Mouse (Mus musculus): ENCODE measurements around the gene Cxcl10. TPM values are rescaled to one million over a fixed set of nuclear protein-coding genes. Genes with fewer than 3 reads are reported as not detected.

The Cxcl10 gene
- polyA plus RNA-seq (2015; fragmentation: Nextera tagmentation; extraction: Ambion mirVana), result 1.1 TPM in 2 replicates

GRCm38 (mm10) chr5:92348794-92349413 is at the start of gene Cxcl10:
Gene Cxcl10, minus strand, starts transcription at chr5:92348889.
- WGBS, result 14% methylated on average over 14 of the region's 14 CpGs
- no peaks in the 10 kb centered on the region for H3K9me3 ChIP-seq
- H3K4me3 ChIP-seq, result peak within 1 kb of the TSS; percentile 18
- no peaks in the 10 kb centered on the region for H3K27me3 ChIP-seq
- no peak within 1 kb of the TSS for H3K27ac ChIP-seq
- H3K4me1 ChIP-seq, result peaks cover 9% of the 10 kb centered on the region; the same call in 1 of the 2 replicates
- ATAC-seq (ENCODE audit: insufficient number of reproducible peaks, low FRiP score, low TSS enrichment, low read depth), result no peak
- no peaks in the 10 kb centered on the region for H3K36me3 ChIP-seq
- no peak within 1 kb of the TSS for H3K9ac ChIP-seq
- peak within 1 kb of the TSS; percentile 38 for H3K4me2 ChIP-seq

GRCm38 (mm10) chr5:92398153-92398552 is 49.5 kb upstream of the Cxcl10 start:
- H3K4me1 ChIP-seq, result no peaks in the 10 kb centered on the region
- H3K4me2 ChIP-seq, result no peak overlapping the region
- H3K4me3 ChIP-seq, result no peak overlapping the region
- H3K27me3 ChIP-seq, result peaks cover 7% of the 10 kb centered on the region; the same call in 1 of the 2 replicates
- 0 out of 2 replicates have a peak, but pooled peaks have one; percentile 50 for ATAC-seq (ENCODE audit: insufficient number of reproducible peaks, low FRiP score, low TSS enrichment, low read depth)
- H3K27ac ChIP-seq, result no peak overlapping the region
- no peaks in the 10 kb centered on the region for H3K36me3 ChIP-seq
- H3K9me3 ChIP-seq, result no peaks in the 10 kb centered on the region
- H3K9ac ChIP-seq, result no peak overlapping the region
- 23% methylated on average over 5 of the region's 5 CpGs for WGBS

GRCm38 (mm10) chr5:92396476-92396875 is 47.8 kb upstream of the Cxcl10 start:
- Histone ChIP-seq H3K36me3 (no peaks in the 10 kb centered on the region), H3K27ac (no peak overlapping the region), H3K4me1 (0 out of 2 replicates have a peak, but pooled peaks cover 4% of the 10 kb centered on the region), H3K9me3 (no peaks in the 10 kb centered on the region), H3K27me3 (peaks cover 16% of the 10 kb centered on the region), H3K4me3 (no peak overlapping the region), H3K9ac (no peak overlapping the region), H3K4me2 (no peak overlapping the region)
- WGBS, result 86% methylated on average over 6 of the region's 6 CpGs
- ATAC-seq (ENCODE audit: insufficient number of reproducible peaks, low FRiP score, low TSS enrichment, low read depth), result no peak

GRCm38 (mm10) chr5:92395764-92396163 is 47.1 kb upstream of the Cxcl10 start:
- H3K4me3 ChIP-seq, result no peak overlapping the region
- H3K27ac ChIP-seq, result no peak overlapping the region
- 87% methylated on average over 3 of the region's 3 CpGs for whole genome bisulfite sequencing
- no peaks in the 10 kb centered on the region for H3K9me3 ChIP-seq
- ATAC-seq (ENCODE audit: insufficient number of reproducible peaks, low FRiP score, low TSS enrichment, low read depth), result no peak
- 0 out of 2 replicates have a peak, but pooled peaks cover 4% of the 10 kb centered on the region for H3K4me1 ChIP-seq
- H3K4me2 ChIP-seq, result no peak overlapping the region
- H3K9ac ChIP-seq, result no peak overlapping the region
- H3K36me3 ChIP-seq, result no peaks in the 10 kb centered on the region
- peaks cover 20% of the 10 kb centered on the region for H3K27me3 ChIP-seq

- Histone ChIP-seq H3K27me3 (peaks cover 24% of the 10 kb centered on the region), H3K4me1 (0 out of 2 replicates have a peak, but pooled peaks cover 4% of the 10 kb centered on the region), H3K27ac (no peak overlapping the region), H3K4me3 (no peak overlapping the region), H3K4me2 (no peak overlapping the region), H3K9me3 (no peaks in the 10 kb centered on the region), H3K9ac (no peak overlapping the region), H3K36me3 (no peaks in the 10 kb centered on the region)
- 68% methylated on average over 10 of the region's 10 CpGs for WGBS
- no peak for ATAC-seq (ENCODE audit: insufficient number of reproducible peaks, low FRiP score, low TSS enrichment, low read depth)
Observed at GRCm38 (mm10) chr5:92393863-92394262, 45.2 kb upstream of the Cxcl10 start.

GRCm38 (mm10) chr5:92392542-92392941 is 43.9 kb upstream of the Cxcl10 start:
- Histone ChIP-seq H3K9ac (no peak overlapping the region), H3K4me2 (peak overlapping the region; percentile 34), H3K27ac (no peak overlapping the region), H3K4me3 (peak overlapping the region; percentile 18), H3K9me3 (no peaks in the 10 kb centered on the region), H3K27me3 (peaks cover 24% of the 10 kb centered on the region), H3K4me1 (0 out of 2 replicates have a peak, but pooled peaks cover 6% of the 10 kb centered on the region), H3K36me3 (no peaks in the 10 kb centered on the region)
- no peak for ATAC-seq (ENCODE audit: insufficient number of reproducible peaks, low FRiP score, low TSS enrichment, low read depth)
- WGBS, result 42% methylated on average over 18 of the region's 18 CpGs

- no peak for ATAC-seq (ENCODE audit: insufficient number of reproducible peaks, low FRiP score, low TSS enrichment, low read depth)
Observed at GRCm38 (mm10) chr5:92390615-92391014, 41.9 kb upstream of the Cxcl10 start.

GRCm38 (mm10) chr5:92389977-92390376 is 41.3 kb upstream of the Cxcl10 start:
- Histone ChIP-seq H3K9me3 (no peaks in the 10 kb centered on the region), H3K27me3 (peaks cover 24% of the 10 kb centered on the region), H3K4me1 (peaks cover 10% of the 10 kb centered on the region; the same call in 1 of the 2 replicates), H3K27ac (no peak overlapping the region), H3K9ac (no peak overlapping the region), H3K36me3 (no peaks in the 10 kb centered on the region), H3K4me3 (no peak overlapping the region), H3K4me2 (no peak overlapping the region)
- ATAC-seq (ENCODE audit: insufficient number of reproducible peaks, low FRiP score, low TSS enrichment, low read depth), result no peak
- 89% methylated on average over 2 of the region's 2 CpGs for WGBS

More at GRCm38 (mm10) chr5:92390615-92391014, 41.9 kb upstream of the Cxcl10 start:
- H3K9me3 ChIP-seq, result no peaks in the 10 kb centered on the region
- H3K9ac ChIP-seq, result no peak overlapping the region
- peaks cover 10% of the 10 kb centered on the region; the same call in 1 of the 2 replicates for H3K4me1 ChIP-seq
- H3K27ac ChIP-seq, result peak overlapping the region; percentile 27; the same call in 1 of the 2 replicates
- H3K4me3 ChIP-seq, result no peak overlapping the region
- peaks cover 24% of the 10 kb centered on the region for H3K27me3 ChIP-seq
- WGBS, result 65% methylated on average over 8 of the region's 8 CpGs
- H3K4me2 ChIP-seq, result no peak overlapping the region
- H3K36me3 ChIP-seq, result no peaks in the 10 kb centered on the region

- Histone ChIP-seq H3K9me3 (no peaks in the 10 kb centered on the region), H3K27ac (no peak overlapping the region), H3K36me3 (no peaks in the 10 kb centered on the region), H3K4me3 (no peak overlapping the region), H3K4me2 (no peak overlapping the region), H3K4me1 (peaks cover 10% of the 10 kb centered on the region; the same call in 1 of the 2 replicates), H3K27me3 (peaks cover 18% of the 10 kb centered on the region), H3K9ac (no peak overlapping the region)
- WGBS, result 57% methylated on average over 11 of the region's 11 CpGs
- no peak for ATAC-seq (ENCODE audit: insufficient number of reproducible peaks, low FRiP score, low TSS enrichment, low read depth)
Observed at GRCm38 (mm10) chr5:92387433-92387832, 38.7 kb upstream of the Cxcl10 start.

- peaks cover 7% of the 10 kb centered on the region; the same call in 1 of the 2 replicates for H3K4me1 ChIP-seq
- no peak overlapping the region for H3K27ac ChIP-seq
- peaks cover 10% of the 10 kb centered on the region; the same call in 1 of the 2 replicates for H3K27me3 ChIP-seq
- H3K4me3 ChIP-seq, result no peak overlapping the region
- no peak overlapping the region for H3K4me2 ChIP-seq
- no peak for ATAC-seq (ENCODE audit: insufficient number of reproducible peaks, low FRiP score, low TSS enrichment, low read depth)
- H3K9ac ChIP-seq, result no peak overlapping the region
- 28% methylated on average over 6 of the region's 6 CpGs for WGBS
- no peaks in the 10 kb centered on the region for H3K9me3 ChIP-seq
- no peaks in the 10 kb centered on the region for H3K36me3 ChIP-seq
Observed at GRCm38 (mm10) chr5:92386643-92387042, 38.0 kb upstream of the Cxcl10 start.

- 84% methylated on average over 5 of the region's 5 CpGs for WGBS
- no peak for ATAC-seq (ENCODE audit: insufficient number of reproducible peaks, low FRiP score, low TSS enrichment, low read depth)
Observed at GRCm38 (mm10) chr5:92386102-92386501, 37.4 kb upstream of the Cxcl10 start.

GRCm38 (mm10) chr5:92384855-92385254 is 36.2 kb upstream of the Cxcl10 start:
- no peak for ATAC-seq (ENCODE audit: insufficient number of reproducible peaks, low FRiP score, low TSS enrichment, low read depth)
- Histone ChIP-seq H3K4me2 (no peak overlapping the region), H3K27me3 (no peaks in the 10 kb centered on the region), H3K9me3 (no peaks in the 10 kb centered on the region), H3K27ac (no peak overlapping the region), H3K9ac (no peak overlapping the region), H3K4me3 (no peak overlapping the region), H3K4me1 (peaks cover 9% of the 10 kb centered on the region; the same call in 1 of the 2 replicates), H3K36me3 (no peaks in the 10 kb centered on the region)
- WGBS, result 45% methylated on average over 7 of the region's 7 CpGs

More at GRCm38 (mm10) chr5:92386102-92386501, 37.4 kb upstream of the Cxcl10 start:
- Histone ChIP-seq H3K4me3 (no peak overlapping the region), H3K4me2 (no peak overlapping the region), H3K36me3 (no peaks in the 10 kb centered on the region), H3K9me3 (no peaks in the 10 kb centered on the region), H3K9ac (no peak overlapping the region), H3K27me3 (0 out of 2 replicates have a peak, but pooled peaks cover 4% of the 10 kb centered on the region), H3K4me1 (peaks cover 9% of the 10 kb centered on the region; the same call in 1 of the 2 replicates), H3K27ac (no peak overlapping the region)

Data from limb, embryonic 15.5 days (tissue).